Mouse (Mus musculus): ENCODE data around the gene Mrpl12.

DNA sequence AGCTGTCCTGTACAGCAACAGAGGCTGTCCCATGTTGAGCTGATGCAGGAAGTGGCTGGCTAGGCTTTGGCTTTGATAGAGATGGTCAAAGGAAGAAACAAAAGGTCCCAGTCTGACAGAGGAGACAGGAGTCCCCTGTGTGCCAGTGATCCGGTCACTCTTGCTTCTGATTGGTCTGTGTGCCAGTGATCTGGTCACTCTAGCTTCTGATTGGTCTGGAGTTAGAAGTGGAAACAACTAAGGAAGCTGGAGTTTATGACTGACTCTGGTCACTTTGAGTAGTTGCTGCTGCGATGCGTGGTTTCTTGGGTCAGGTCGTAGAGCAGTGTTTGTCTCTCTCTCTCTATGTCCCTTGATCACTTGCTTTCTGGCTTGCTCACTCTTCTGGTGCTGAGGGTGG is 17.3 kb downstream of the Mrpl12 start:
- TF ChIP-seq USF2 (IDR thresholded peaks at IDR 0.05; ENCODE audit: borderline replicate concordance in 1 of 2, insufficient read depth in 1 of 2, low read depth in 1 of 2, low read length in 2 of 2) (no peak), POLR2A (IDR thresholded peaks at IDR 0.05; ENCODE audit: control insufficient read depth in 1 of 2, insufficient read depth in 1 of 2, low read depth in 1 of 2, low read length in 2 of 2, poor library complexity in 1 of 2) (no peak), CTCF (IDR thresholded peaks at IDR 0.05 in 2 of 3, conservative IDR thresholded peaks at IDR 0.05 in 1 of 3; ENCODE audit: control insufficient read depth in 1 of 3, insufficient read depth in 1 of 3, low read depth in 2 of 3, low read length in 3 of 3, poor library complexity in 1 of 3, severe bottlenecking in 1 of 3) (no peak), MAFK (IDR thresholded peaks at IDR 0.05; ENCODE audit: borderline replicate concordance, low read depth, low read length) (no peak), POLR2AphosphoS5 (IDR thresholded peaks at IDR 0.05; ENCODE audit: borderline replicate concordance, low read depth, low read length) (no peak), RAD21 (IDR thresholded peaks at IDR 0.05; ENCODE audit: low read depth, low read length) (no peak), ZC3H11A (IDR thresholded peaks at IDR 0.05; ENCODE audit: low read depth, low read length) (no peak), GABPA (IDR thresholded peaks at IDR 0.05; ENCODE audit: low read depth, low read length) (no peak), EP300 (IDR thresholded peaks at IDR 0.05; ENCODE audit: low read depth in 1 of 2, low read length in 2 of 2) (no peak), UBTF (IDR thresholded peaks at IDR 0.05; ENCODE audit: borderline replicate concordance, insufficient read depth, low read depth, low read length) (no peak), RCOR1 (IDR thresholded peaks at IDR 0.05; ENCODE audit: low read depth, low read length) (no peak), ZNF384 (IDR thresholded peaks at IDR 0.05; ENCODE audit: low read depth, low read length) (no peak)
